Comparison of ENCODE assay signal across 21 mouse cellular contexts in genomic region chr10:67085124-67085523, GRCm38 (mm10). TPM values are rescaled to one million over a fixed set of nuclear protein-coding genes. Genes with fewer than 3 reads are reported as not detected.
DNase-seq lines count a peak whose midpoint lies in the region; ATAC-seq and TF ChIP-seq lines count a peak whose summit lies in the region.
"Had no signal": no experiment of that assay in that cellular context is flagged by ENCODE, and none has a peak within 500 bp of the region (broad histone marks: within the 10 kb centered on the region; RNA-seq: fewer than 3 reads in every experiment).

No protein-coding gene starts in this region.

- H3K4me2 ChIP-seq in hindbrain, embryonic 13.5 days, result no peak overlapping the region
- H3K4me2 ChIP-seq: limb, embryonic 13.5 days; liver, embryonic 12.5 days; lung, embryonic 14.5 days; midbrain, embryonic 12.5 days had no signal

- H3K4me1 ChIP-seq in hindbrain, embryonic 13.5 days (replicated peaks), result peaks cover 6% of the 10 kb centered on the region
- peaks cover 21% of the 10 kb centered on the region for H3K4me1 ChIP-seq in hindbrain, embryonic 10.5 days (replicated peaks)
- H3K4me1 ChIP-seq: midbrain, embryonic 12.5 days had no signal

- H3K9me3 ChIP-seq in hindbrain, embryonic 13.5 days, result no peaks in the 10 kb centered on the region
- H3K9me3 ChIP-seq in hindbrain, embryonic 10.5 days, result no peaks in the 10 kb centered on the region
- H3K9me3 ChIP-seq: limb, embryonic 13.5 days; liver, embryonic 12.5 days; midbrain, embryonic 12.5 days had no signal

- ATAC-seq in hindbrain, embryonic 13.5 days (ENCODE audit: low FRiP score), result no peak
- ATAC-seq: intestine, postnatal 0 days; liver, embryonic 12.5 days had no signal

- TF ChIP-seq CTCF in brain, embryonic 14.5 days (IDR thresholded peaks at IDR 0.05; ENCODE audit: borderline replicate concordance, extremely low read depth, insufficient read depth, insufficient read length), result no peak

- TF ChIP-seq POLR2A in brain, embryonic 14.5 days (IDR thresholded peaks at IDR 0.05; ENCODE audit: borderline replicate concordance, extremely low read depth, insufficient read depth, insufficient read length, poor library complexity, severe bottlenecking), result no peak

- H3K36me3 ChIP-seq in hindbrain, embryonic 13.5 days, result no peaks in the 10 kb centered on the region
- H3K36me3 ChIP-seq in hindbrain, embryonic 10.5 days, result peaks cover 17% of the 10 kb centered on the region
- H3K36me3 ChIP-seq: limb, embryonic 13.5 days; liver, embryonic 12.5 days had no signal

- no peak overlapping the region for H3K9ac ChIP-seq in hindbrain, embryonic 13.5 days
- H3K9ac ChIP-seq: limb, embryonic 13.5 days; liver, embryonic 12.5 days; lung, embryonic 14.5 days; midbrain, embryonic 12.5 days had no signal

- WGBS in hindbrain, embryonic 13.5 days, result 74% methylated on average over 10 of the region's 10 CpGs
- whole genome bisulfite sequencing in hindbrain, embryonic 10.5 days, result 88% methylated on average over 10 of the region's 10 CpGs

- H3K27ac ChIP-seq in hindbrain, embryonic 13.5 days, result peak overlapping the region; percentile 60
- no peak overlapping the region for H3K27ac ChIP-seq in hindbrain, embryonic 10.5 days
- H3K27ac ChIP-seq: embryonic facial prominence, embryonic 10.5 days; limb, embryonic 13.5 days; liver, embryonic 12.5 days; midbrain, embryonic 12.5 days; stomach, postnatal 0 days had no signal

- DNase-seq in hindbrain, embryonic 10.5 days (ENCODE audit: low spot score), result no peak
- DNase-seq in brain, embryonic 14.5 days (ENCODE audit: low read depth), result peak; percentile 63
- DNase-seq in cerebellum, adult 18-20 months, result peak; percentile 82 to 84
- peak; percentile 81 to 87 for DNase-seq in cerebellum, postnatal 14 days
- no peak for DNase-seq in layer of hippocampus, postnatal 25 days (ENCODE audit: extremely low spot score in 1 of 2, low spot score in 1 of 2)
- DNase-seq in gastrocnemius, postnatal 25 days, result no peak
- DNase-seq in urinary bladder, postnatal 10 days (ENCODE audit: low spot score), result no peak
- DNase-seq: adrenal gland, postnatal 25 days; gastrocnemius, postnatal 14 days; heart, adult 18-20 months; kidney, postnatal 4 days; layer of hippocampus, adult 9-11 months; lung, embryonic 14.5 days; thymus, adult 2 months had no signal

- no peak overlapping the region for H3K4me3 ChIP-seq in hindbrain, embryonic 13.5 days
- no peak overlapping the region for H3K4me3 ChIP-seq in hindbrain, embryonic 10.5 days
- H3K4me3 ChIP-seq: embryonic facial prominence, embryonic 10.5 days; limb, embryonic 13.5 days; liver, embryonic 12.5 days; midbrain, embryonic 12.5 days had no signal

- no peaks in the 10 kb centered on the region for H3K27me3 ChIP-seq in hindbrain, embryonic 13.5 days
- no peaks in the 10 kb centered on the region for H3K27me3 ChIP-seq in hindbrain, embryonic 10.5 days (ENCODE audit: insufficient read depth, poor library complexity, severe bottlenecking)
- H3K27me3 ChIP-seq: liver, embryonic 12.5 days; midbrain, embryonic 12.5 days had no signal

RNA-seq across cellular contexts. Expression of gene Jmjd1c, which starts 10.8 kb away (rescaled TPM):
- 47.7 and 50.3 TPM in 2 replicates for polyA plus RNA-seq in hindbrain, embryonic 13.5 days (2015; fragmentation: Nextera tagmentation; extraction: Ambion mirVana)
- 32.7 and 36.7 TPM in 2 replicates for polyA plus RNA-seq in hindbrain, embryonic 10.5 days (2016; fragmentation: Nextera tagmentation; extraction: Ambion mirVana)
- polyA plus RNA-seq in brain, embryonic 14.5 days (2012; rRNA removed), result 29.1 and 42.4 TPM in 2 replicates
- 10 to 100 TPM; 80.3 to 98.6 TPM for total RNA-seq in layer of hippocampus, postnatal 25 days (2021)
- total RNA-seq in gastrocnemius, postnatal 25 days (2021), result 10 to 100 TPM; 18.1 to 23.6 TPM

RNA-seq across cellular contexts. Expression of gene Reep3, which starts 11.6 kb away (rescaled TPM):
- 42.6 and 44.9 TPM in 2 replicates for polyA plus RNA-seq in hindbrain, embryonic 13.5 days (2015; fragmentation: Nextera tagmentation; extraction: Ambion mirVana)
- 34.7 and 35.1 TPM in 2 replicates for polyA plus RNA-seq in hindbrain, embryonic 10.5 days (2016; fragmentation: Nextera tagmentation; extraction: Ambion mirVana)
- 26.5 and 34.8 TPM in 2 replicates for polyA plus RNA-seq in brain, embryonic 14.5 days (2012; rRNA removed)
- total RNA-seq in layer of hippocampus, postnatal 25 days (2021), result 10 to 100 TPM; 22.8 to 24.2 TPM
- 10 to 100 TPM; 10.3 to 12.6 TPM for total RNA-seq in gastrocnemius, postnatal 25 days (2021)

Comparison
In these comparisons a context has a peak if more than half of its experiments do, and no peak if none do; other contexts are left out.
1. DNase-seq: peak in brain, embryonic 14.5 days (single experiment), cerebellum, adult 18-20 months (2 of 2) and cerebellum, postnatal 14 days (2 of 2); none in hindbrain, embryonic 10.5 days (single experiment), layer of hippocampus, postnatal 25 days (0 of 2), gastrocnemius, postnatal 25 days (single experiment) and urinary bladder, postnatal 10 days (single experiment).